ENCODE assay signal across 18 mouse cellular contexts in the genomic region with DNA sequence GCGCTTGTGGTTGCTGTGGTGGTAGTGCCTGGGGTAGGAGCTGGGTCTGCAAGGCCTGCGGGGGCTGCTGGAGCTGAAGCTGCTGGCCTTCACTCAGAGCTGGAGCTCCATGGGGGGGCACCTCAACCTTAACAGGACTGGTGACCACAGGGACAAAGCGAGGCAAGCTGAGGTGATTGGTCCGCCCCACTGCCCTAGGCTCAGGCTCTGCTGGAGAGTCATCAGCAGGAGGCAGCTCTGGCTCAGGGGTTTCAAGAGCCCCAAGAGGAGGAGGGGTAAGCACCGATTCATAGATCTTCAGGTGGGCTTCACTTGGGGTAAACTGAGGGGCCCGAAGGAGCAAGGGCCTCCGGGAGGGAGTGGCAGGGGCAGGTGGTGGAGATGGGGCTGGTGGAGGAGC. TPM values are rescaled to one million over a fixed set of nuclear protein-coding genes. Genes with fewer than 3 reads are reported as not detected.
"Had no signal": no experiment of that assay in that cellular context is flagged by ENCODE, and none has a peak within 500 bp of the region (broad histone marks: within the 10 kb centered on the region; RNA-seq: fewer than 3 reads in every experiment).

No protein-coding gene starts in this region.

- H3K4me3 ChIP-seq: kidney, embryonic 15.5 days; left cerebral cortex, adult 2 months; liver, embryonic 13.5 days; midbrain, embryonic 13.5 days; neural tube, embryonic 12.5 days; neural tube, embryonic 15.5 days had no signal

- H3K27me3 ChIP-seq: kidney, embryonic 15.5 days; liver, embryonic 13.5 days; midbrain, embryonic 13.5 days; neural tube, embryonic 12.5 days; neural tube, embryonic 15.5 days had no signal

- DNase-seq: kidney, adult 8-10 months; kidney, postnatal 10 days; kidney, postnatal 36 days; layer of hippocampus, postnatal 36 days; liver, embryonic 13.5 days; lung, embryonic 14.5 days; right cerebral cortex, adult 18-20 months; right cerebral cortex, postnatal 14 days; right cerebral cortex, postnatal 4 days; thymus, postnatal 25 days had no signal

- H3K9me3 ChIP-seq: kidney, embryonic 15.5 days; liver, embryonic 13.5 days; midbrain, embryonic 13.5 days; neural tube, embryonic 12.5 days; neural tube, embryonic 15.5 days had no signal

- H3K4me2 ChIP-seq: kidney, embryonic 15.5 days; liver, embryonic 13.5 days; lung, embryonic 14.5 days; midbrain, embryonic 13.5 days; neural tube, embryonic 12.5 days; neural tube, embryonic 15.5 days had no signal

- H3K27ac ChIP-seq: kidney, embryonic 15.5 days; left cerebral cortex, adult 2 months; liver, embryonic 13.5 days; macrophage; midbrain, embryonic 13.5 days; neural tube, embryonic 12.5 days; neural tube, embryonic 15.5 days had no signal

- H3K9ac ChIP-seq: kidney, embryonic 15.5 days; liver, embryonic 13.5 days; lung, embryonic 14.5 days; midbrain, embryonic 13.5 days; neural tube, embryonic 12.5 days; neural tube, embryonic 15.5 days had no signal

- ATAC-seq: lung, postnatal 0 days; midbrain, embryonic 13.5 days had no signal

RNA-seq across cellular contexts. Expression of gene Zbtb32, which starts 13.5 kb away (rescaled TPM):
- polyA plus RNA-seq: limb, embryonic 11.5 days had no signal

RNA-seq across cellular contexts. Expression of gene Igflr1, which starts 19.9 kb away (rescaled TPM):
- polyA plus RNA-seq: macrophage had no signal
